Mouse (Mus musculus) lung, postnatal 0 days (tissue): ENCODE measurements at regions not wholly inside any gene's neighbourhood (a gene's known extent, or its start where the extent isn't known, plus 50 kb on each side); places are given as distances from the start of the nearest gene placed in this dataset.

Experiments used
- CTCF ChIP-seq: IDR thresholded peaks from 2 replicates; pipeline ENCODE4 v1.5.1; 2016; ENCODE audit warnings: antibody characterized with exemption, mild to moderate bottlenecking
- EP300 ChIP-seq: IDR thresholded peaks from 2 replicates; pipeline ENCODE4 v1.6.1; 2016; ENCODE audit warnings: antibody characterized with exemption, mild to moderate bottlenecking, control low read depth

DNA sequence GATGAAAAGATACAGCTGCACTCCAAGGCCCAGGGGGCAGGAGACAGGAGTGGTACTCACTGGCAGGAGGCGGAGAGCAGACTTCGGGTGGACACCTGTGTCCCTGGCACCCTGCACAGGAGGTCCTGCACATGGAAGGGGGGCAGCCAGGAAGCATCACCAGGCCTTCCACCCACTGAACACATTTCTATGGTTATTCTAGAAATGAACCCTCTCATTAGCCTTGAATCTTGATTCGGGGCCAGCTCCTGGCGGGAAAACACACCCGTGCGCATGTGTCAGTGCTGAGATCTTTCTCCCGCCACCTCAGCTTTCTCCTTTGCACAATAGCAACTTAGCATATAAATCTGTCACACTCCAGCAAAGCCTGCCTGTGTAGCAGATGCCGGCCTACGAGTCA lies 58.3 kb upstream of the 2410004P03Rik start:
- TF ChIP-seq CTCF (no peak), EP300 (no peak)
